Mouse (Mus musculus) limb, embryonic 10.5 days (tissue): Measurements from ENCODE around the gene Ppp1r3g. TPM values are rescaled to one million over a fixed set of nuclear protein-coding genes. Genes with fewer than 3 reads are reported as not detected.
"Not testable (repeated sequence)": the region's sequence is repeated elsewhere in the genome, so short reads cannot be mapped to it uniquely, and the experiment has no call there.

Experiments used
- DNase-seq: peaks from one replicate; pipeline ENCODE4 v3.0.0-alpha.2; 2017; ENCODE audit warnings: low spot score
- H3K27ac ChIP-seq: fragments of 300-500 bp; sonication (generic); 2 replicates; pipeline ENCODE4 v1.5.1; 2016; ENCODE audit warnings: mild to moderate bottlenecking
- H3K27me3 ChIP-seq: fragments of 300-500 bp; sonication (generic); 2 replicates; pipeline ENCODE4 v1.6.1; 2016; ENCODE audit warnings: low read depth, mild to moderate bottlenecking; ENCODE audit not compliant: poor library complexity, severe bottlenecking
- H3K36me3 ChIP-seq: fragments of 300-500 bp; sonication (generic); 2 replicates; pipeline ENCODE4 v1.6.1; 2016; ENCODE audit warnings: mild to moderate bottlenecking, moderate library complexity
- H3K4me1 ChIP-seq: fragments of 300-500 bp; sonication (generic); 2 replicates; pipeline ENCODE4 v1.6.1; 2016
- H3K4me3 ChIP-seq: fragments of 300-500 bp; sonication (generic); 2 replicates; pipeline ENCODE4 v1.5.1; 2016; ENCODE audit warnings: mild to moderate bottlenecking, moderate library complexity
- H3K9me3 ChIP-seq: fragments of 300-500 bp; sonication (generic); replicated peaks from 2 replicates; pipeline ENCODE4 v1.6.1; 2016; ENCODE audit warnings: mild to moderate bottlenecking
- WGBS: fragments of 180-500 bp; shearing (Covaris S2); methylation state at CpG from one replicate; pipeline ENCODE4 v1.1.7; 2016; 5-methylcytosine and 5-hydroxymethylcytosine counted together
- polyA plus RNA-seq: library from polyadenylated mRNA; unstranded; fragments of >200 nt; fragmentation: Nextera tagmentation; extraction: Ambion mirVana; gene quantifications from 2 replicates; pipeline ENCODE4 v1.2.1, GENCODE M21; 2016

Gene Ppp1r3g
- polyA plus RNA-seq, 1 experiment from 2014 or later = 1.4 TPM

DNA sequence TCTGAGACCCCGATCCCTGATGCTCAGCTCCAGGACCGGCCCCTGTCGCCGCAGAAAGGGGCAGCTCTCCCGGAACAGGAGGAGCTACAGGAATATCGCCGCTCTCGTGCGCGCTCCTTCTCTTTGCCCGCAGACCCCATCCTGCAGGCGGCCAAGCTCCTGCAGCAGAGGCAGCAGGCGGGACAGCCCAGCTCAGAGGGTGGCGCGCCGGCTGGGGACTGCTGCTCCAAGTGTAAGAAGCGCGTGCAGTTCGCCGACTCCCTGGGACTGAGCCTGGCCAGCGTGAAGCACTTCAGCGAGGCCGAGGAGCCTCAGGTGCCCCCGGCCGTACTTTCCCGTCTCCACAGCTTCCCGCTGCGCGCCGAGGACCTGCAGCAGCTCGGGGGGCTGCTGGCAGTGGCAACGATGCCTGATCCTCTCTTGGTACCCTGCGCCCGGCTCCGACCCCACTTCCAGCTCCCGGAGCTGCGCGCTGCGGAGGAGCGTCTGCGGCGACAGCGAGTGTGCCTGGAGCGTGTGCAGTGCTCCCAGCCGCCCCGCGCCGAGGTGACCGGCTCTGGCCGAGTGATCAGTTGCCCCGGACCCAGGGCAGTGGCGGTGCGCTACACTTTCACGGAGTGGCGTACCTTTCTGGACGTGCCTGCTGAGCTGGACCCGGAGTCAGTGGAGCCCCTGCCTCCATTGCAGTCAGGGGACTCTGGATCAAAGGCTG, 10.2 kb downstream of the Ppp1r3g start:
- H3K27ac ChIP-seq = peak overlapping the region; percentile 72
- peak overlapping the region; percentile 73 for H3K4me3 ChIP-seq
- peaks cover 40% of the 10 kb centered on the region for H3K27me3 ChIP-seq
- 0% methylated on average over 57 of the region's 57 CpGs for WGBS
- peak; percentile 77 for DNase-seq
- H3K36me3 ChIP-seq = no peaks in the 10 kb centered on the region
- peaks cover 21% of the 10 kb centered on the region for H3K4me1 ChIP-seq
- no peaks in the 10 kb centered on the region for H3K9me3 ChIP-seq

DNA sequence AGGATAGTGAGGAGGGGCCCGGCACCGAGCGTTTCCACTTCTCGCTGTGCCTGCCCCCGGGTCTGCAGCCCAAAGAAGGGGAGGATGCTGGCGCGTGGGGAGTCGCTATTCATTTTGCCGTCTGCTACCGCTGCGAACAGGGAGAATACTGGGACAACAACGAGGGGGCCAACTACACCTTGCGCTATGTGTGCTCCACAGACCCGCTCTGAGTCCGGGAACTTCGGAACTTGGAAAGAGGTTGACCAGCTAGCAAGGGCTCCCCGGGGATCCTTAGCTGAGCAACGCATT, 10.7 kb downstream of the Ppp1r3g start:
- no peaks in the 10 kb centered on the region for H3K9me3 ChIP-seq
- H3K27ac ChIP-seq = peak overlapping the region; percentile 72
- peaks cover 40% of the 10 kb centered on the region for H3K27me3 ChIP-seq
- no peaks in the 10 kb centered on the region for H3K36me3 ChIP-seq
- peaks cover 21% of the 10 kb centered on the region for H3K4me1 ChIP-seq
- under 1% methylated on average over 18 of the region's 18 CpGs for WGBS
- peak overlapping the region; percentile 73 for H3K4me3 ChIP-seq
- no peak for DNase-seq

DNA sequence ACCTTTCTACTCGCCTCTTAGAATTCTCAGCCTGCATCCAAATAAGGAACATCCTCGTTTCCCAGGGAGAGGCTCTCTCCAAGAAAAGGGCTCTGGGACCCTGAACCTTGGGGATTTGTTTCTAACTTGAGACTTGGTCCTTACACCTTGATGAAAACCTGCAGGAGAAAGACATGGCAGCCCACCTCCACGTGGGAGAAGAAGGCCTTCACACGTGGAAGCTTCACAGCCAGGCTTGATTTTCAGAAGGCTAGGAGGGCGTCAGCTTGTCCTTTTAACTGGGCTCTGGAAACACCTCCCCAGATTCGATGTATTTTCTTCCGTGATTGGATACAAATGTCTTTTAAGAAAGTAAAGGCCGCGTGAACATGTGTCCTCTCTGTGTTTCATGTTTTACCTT, 11.2 kb downstream of the Ppp1r3g start:
- DNase-seq = no peak
- Histone ChIP-seq H3K4me1 (peaks cover 21% of the 10 kb centered on the region), H3K27me3 (peaks cover 40% of the 10 kb centered on the region), H3K4me3 (peak overlapping the region; percentile 73), H3K36me3 (no peaks in the 10 kb centered on the region), H3K27ac (no peak overlapping the region), H3K9me3 (no peaks in the 10 kb centered on the region)
- 29% methylated on average over 9 of the region's 9 CpGs for WGBS

DNA sequence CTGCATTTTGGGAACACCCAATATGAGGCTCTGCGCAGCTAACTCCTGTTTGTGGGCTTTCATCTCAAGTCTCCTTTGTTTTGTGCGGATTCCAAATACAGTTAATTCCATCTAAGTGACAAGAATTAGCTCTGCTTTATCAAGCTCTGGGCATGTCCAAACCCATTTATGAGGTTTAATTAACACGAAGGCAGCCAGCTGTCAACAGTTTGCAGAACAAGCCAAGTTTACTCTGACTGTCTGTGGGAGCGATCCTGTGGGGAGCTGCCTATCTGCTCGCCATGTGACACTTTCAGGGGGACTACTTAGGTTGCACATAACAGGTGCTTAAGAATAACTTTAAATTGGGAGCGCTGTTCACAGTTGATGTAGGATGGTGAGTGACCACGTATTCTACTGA, 18.3 kb downstream of the Ppp1r3g start:
- Histone ChIP-seq H3K4me3 (no peak overlapping the region), H3K36me3 (peaks cover 4% of the 10 kb centered on the region; the same call in 1 of the 2 replicates), H3K4me1 (no peaks in the 10 kb centered on the region), H3K27me3 (no peaks in the 10 kb centered on the region), H3K27ac (no peak overlapping the region), H3K9me3 (no peaks in the 10 kb centered on the region)
- 91% methylated on average over 7 of the region's 7 CpGs for WGBS
- no peak for DNase-seq

DNA sequence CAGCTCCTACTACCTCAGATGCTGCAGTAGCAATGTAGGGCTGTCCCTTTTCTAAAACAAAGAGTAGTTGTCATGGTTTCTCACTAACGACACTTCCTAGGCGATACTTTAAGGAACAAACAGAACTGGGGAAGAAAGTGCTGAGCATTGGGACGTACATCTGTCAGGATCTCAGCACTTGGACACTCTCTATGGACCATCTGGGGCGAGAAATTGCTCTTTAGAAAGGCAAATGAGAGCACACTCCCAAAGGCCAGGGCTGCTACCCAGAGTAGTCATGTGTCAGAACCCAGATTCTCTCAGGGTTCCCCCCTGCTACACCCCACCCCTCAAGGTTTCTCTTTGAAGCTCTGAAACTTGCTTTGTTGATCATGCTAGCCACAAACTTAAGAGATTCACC, 21.8 kb downstream of the Ppp1r3g start:
- Histone ChIP-seq H3K4me1 (no peaks in the 10 kb centered on the region), H3K4me3 (no peak overlapping the region), H3K9me3 (no peaks in the 10 kb centered on the region), H3K36me3 (peaks cover 4% of the 10 kb centered on the region; the same call in 1 of the 2 replicates), H3K27me3 (no peaks in the 10 kb centered on the region), H3K27ac (no peak overlapping the region)
- WGBS = 82% methylated on average over 4 of the region's 4 CpGs
- DNase-seq = no peak

DNA sequence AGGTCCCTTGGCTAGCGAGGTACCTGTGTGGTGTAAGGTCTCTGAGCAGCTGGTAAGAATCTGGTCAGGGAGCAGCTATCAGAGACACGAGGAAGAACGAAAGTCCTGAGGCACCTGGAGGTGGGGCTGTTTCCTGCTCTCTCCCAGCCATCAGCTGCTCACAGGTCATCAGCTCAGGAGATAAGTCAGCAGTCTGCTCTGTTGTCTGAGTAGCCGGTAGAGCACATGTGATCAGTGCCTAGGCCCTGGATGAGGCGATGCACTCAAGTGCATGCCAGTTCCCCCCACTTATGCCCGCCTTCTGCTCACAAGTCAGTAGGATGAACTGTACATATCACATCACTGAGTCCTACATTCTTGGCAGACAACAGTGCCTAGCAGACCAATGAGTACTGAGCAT, 24.3 kb downstream of the Ppp1r3g start:
- WGBS = 87% methylated on average over 6 of the region's 6 CpGs
- Histone ChIP-seq H3K27me3 (no peaks in the 10 kb centered on the region), H3K27ac (no peak overlapping the region)

DNA sequence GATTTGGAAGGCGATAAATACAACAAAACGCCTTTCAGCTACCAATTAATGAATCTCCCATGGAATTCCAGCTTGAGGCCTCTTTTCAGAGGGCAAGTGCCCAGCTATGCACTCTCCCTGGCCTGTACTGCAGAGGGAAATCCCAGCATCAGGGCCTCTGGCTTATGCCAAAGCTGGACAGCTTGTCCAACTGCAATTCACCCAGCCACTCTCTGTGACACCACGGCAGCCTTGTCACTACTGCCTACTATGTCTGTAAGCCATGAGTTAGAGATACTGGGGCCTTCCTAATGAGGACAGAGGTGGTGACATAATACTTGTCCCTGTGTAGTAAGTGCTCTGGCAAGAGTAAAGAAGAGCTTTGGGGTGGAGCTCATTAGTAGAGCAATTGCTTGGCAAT, 30.7 kb downstream of the Ppp1r3g start:
- no peak for DNase-seq
- H3K4me3 ChIP-seq = no peak overlapping the region
- no peaks in the 10 kb centered on the region for H3K36me3 ChIP-seq
- peaks cover 14% of the 10 kb centered on the region for H3K4me1 ChIP-seq
- H3K27me3 ChIP-seq = no peaks in the 10 kb centered on the region
- WGBS = 73% methylated on average over 3 of the region's 3 CpGs
- no peaks in the 10 kb centered on the region for H3K9me3 ChIP-seq
- H3K27ac ChIP-seq = no peak overlapping the region

More for the DNA sequence above, 24.3 kb downstream of the Ppp1r3g start:
- Histone ChIP-seq H3K4me1 (peaks cover 5% of the 10 kb centered on the region), H3K4me3 (no peak overlapping the region), H3K36me3 (peaks cover 4% of the 10 kb centered on the region; the same call in 1 of the 2 replicates), H3K9me3 (no peaks in the 10 kb centered on the region)
- DNase-seq = no peak

DNA sequence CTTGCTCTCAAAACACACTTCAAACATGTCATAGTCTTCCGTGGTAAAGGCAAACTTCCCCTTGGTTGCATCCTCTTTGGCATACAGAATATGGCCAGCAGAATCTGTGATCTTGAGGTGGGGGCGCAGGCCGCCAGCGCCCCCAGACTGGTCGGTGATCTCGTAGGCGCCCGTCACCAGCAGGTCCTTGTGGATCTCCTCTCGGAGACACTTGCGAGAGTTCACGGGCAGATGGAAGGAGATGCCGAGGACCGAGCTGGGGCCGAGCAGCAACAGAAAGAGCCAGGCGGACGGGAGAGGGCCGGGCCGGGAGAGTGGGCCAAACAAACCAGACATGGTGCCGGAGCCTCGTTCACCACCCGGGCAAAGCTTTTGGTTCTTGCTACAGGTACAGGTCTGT, 32.5 kb downstream of the Ppp1r3g start:
- WGBS = 98% methylated on average over 21 of the region's 21 CpGs
- H3K9me3 ChIP-seq, H3K27ac ChIP-seq: not testable (repeated sequence)

DNA sequence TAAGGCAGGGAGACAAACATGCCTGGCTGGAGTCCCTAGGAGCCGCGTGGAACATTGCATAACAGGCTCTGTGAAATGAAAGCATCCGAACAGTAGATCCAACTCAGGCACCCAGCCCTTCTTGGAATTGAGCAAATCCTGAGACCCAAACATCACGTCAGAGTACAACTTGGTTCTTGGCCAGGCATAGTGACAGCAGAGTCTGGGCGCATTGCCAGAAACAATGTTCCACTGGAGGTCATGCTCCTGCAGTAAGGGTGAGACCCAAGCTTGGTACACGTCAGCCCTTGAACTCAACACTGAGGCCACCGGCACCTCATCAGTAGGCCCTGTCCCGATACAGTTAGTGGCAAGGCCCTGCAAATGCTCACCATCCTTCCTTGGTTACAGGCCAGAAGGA, 35.4 kb downstream of the Ppp1r3g start:
- no peak overlapping the region for H3K27ac ChIP-seq
- 96% methylated on average over 8 of the region's 8 CpGs for WGBS
- H3K27me3 ChIP-seq = no peaks in the 10 kb centered on the region
- H3K4me3 ChIP-seq = no peak overlapping the region
- DNase-seq = no peak
- peaks cover 4% of the 10 kb centered on the region; the same call in 1 of the 2 replicates for H3K4me1 ChIP-seq
- H3K36me3 ChIP-seq = no peaks in the 10 kb centered on the region
- no peaks in the 10 kb centered on the region for H3K9me3 ChIP-seq

More for the DNA sequence above, 32.5 kb downstream of the Ppp1r3g start:
- H3K27me3 ChIP-seq, DNase-seq, H3K4me3 ChIP-seq, H3K36me3 ChIP-seq: not testable (repeated sequence)
- H3K4me1 ChIP-seq = peaks cover 14% of the 10 kb centered on the region

DNA sequence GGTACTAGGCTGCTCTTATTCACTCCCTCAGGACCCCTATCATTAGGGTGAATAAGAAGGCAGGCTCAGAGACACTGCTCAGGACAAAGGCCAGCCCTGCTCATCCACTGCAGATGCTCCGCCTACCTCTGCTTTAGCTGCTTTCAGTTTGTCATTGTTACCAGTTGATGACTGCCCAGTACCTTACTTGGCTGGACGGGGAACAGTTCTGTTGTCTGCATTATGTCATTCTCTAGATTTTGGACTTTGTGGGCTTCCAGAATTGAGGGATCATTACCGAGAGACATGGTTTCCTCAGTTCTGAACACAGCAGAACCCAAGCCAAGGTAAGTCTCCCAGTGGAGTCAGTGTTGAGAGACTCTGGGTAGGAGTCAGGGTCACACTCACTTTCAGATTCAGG, 36.6 kb downstream of the Ppp1r3g start:
- Histone ChIP-seq H3K4me1 (no peaks in the 10 kb centered on the region), H3K9me3 (no peaks in the 10 kb centered on the region), H3K27ac (no peak overlapping the region), H3K36me3 (no peaks in the 10 kb centered on the region), H3K27me3 (no peaks in the 10 kb centered on the region), H3K4me3 (no peak overlapping the region)
- DNase-seq = no peak
- WGBS = 82% methylated on average over 3 of the region's 3 CpGs

DNA sequence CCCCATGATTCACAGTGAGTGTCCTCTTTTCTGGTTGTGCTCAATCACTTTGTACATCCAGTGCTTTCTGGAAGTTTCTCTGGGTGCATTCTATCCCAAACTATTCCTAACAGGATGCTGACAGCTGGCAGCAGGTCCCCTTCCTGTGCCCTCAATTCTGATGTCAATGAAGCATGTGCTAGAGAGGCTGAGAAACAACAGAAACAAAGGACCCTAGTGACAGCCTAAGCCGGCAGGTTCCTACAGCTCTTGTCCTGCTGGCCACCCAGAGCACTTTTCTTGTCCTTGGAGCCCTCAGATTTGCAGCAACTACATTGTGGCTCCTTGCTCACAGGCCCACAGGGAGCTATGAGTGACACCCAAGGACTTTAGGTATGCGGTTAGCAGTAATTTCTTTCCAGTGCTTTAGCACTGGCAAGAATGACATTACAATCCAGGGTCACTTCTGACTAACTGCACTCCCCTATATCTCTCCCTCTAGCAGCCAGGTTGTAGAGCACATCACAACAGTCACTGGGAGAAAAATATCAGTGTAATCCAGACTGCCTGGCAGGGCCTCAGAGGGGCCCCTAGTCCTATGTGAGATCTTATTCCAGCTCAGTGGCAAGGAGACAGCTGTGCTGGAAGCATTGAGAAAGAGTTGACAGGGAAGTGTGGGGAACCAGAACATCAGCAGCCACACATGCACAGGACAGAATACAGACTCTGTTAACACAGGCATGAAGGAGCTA, 37.2 kb downstream of the Ppp1r3g start:
- H3K9me3 ChIP-seq = no peaks in the 10 kb centered on the region
- H3K4me3 ChIP-seq = no peak overlapping the region
- H3K36me3 ChIP-seq = no peaks in the 10 kb centered on the region
- DNase-seq = no peak
- WGBS = 84% methylated on average over 2 of the region's 2 CpGs
- no peaks in the 10 kb centered on the region for H3K4me1 ChIP-seq
- H3K27me3 ChIP-seq = no peaks in the 10 kb centered on the region
- H3K27ac ChIP-seq = no peak overlapping the region

DNA sequence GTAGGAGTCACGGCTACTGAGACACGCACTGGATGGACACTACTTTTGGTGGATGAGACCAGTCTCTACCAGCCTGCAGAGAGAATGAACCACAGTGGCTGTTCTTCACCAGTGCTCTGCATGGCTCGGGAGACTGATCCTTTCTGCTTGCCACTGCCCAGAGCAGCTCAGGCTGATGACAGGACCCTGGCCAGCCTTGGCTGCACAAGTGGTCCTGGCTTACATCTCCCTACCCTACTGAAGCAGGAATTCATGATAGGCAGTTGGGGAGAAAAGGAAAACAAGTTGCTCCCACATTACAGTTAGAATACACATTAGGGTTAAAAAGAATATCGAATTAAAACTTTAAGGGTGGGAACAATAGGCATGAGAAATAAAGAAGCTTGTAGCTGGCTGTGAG, 39.0 kb downstream of the Ppp1r3g start:
- DNase-seq = no peak
- H3K36me3 ChIP-seq = no peaks in the 10 kb centered on the region
- H3K4me1 ChIP-seq = no peaks in the 10 kb centered on the region; the same call in 1 of the 2 replicates
- no peaks in the 10 kb centered on the region for H3K27me3 ChIP-seq
- no peak overlapping the region for H3K4me3 ChIP-seq
- no peaks in the 10 kb centered on the region for H3K9me3 ChIP-seq
- no peak overlapping the region for H3K27ac ChIP-seq
- 91% methylated on average over 4 of the region's 4 CpGs for WGBS

DNA sequence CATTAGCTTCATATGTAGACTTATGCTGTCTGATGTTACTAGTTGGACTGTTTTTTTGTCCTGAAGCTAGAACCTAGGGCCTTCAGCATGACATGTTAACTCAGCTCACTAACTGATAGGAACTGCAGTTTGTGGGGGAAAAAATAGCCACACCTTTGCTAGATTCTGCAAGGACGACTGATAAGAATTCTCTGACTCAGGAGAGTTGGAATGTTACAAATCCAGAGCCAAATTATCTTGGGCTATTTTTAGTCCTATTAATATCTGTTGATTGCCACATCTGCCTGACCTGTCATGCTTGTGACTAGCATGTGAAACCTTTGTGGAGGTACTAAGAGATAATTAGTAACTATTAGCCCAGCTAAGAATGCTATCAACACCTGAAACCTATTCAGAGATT, 42.2 kb downstream of the Ppp1r3g start:
- Histone ChIP-seq H3K27ac (no peak overlapping the region), H3K27me3 (no peaks in the 10 kb centered on the region), H3K36me3 (no peaks in the 10 kb centered on the region), H3K9me3 (no peaks in the 10 kb centered on the region), H3K4me3 (no peak overlapping the region), H3K4me1 (no peaks in the 10 kb centered on the region; the same call in 1 of the 2 replicates)
- WGBS = 80% methylated on average over 1 of the region's 1 CpGs
- DNase-seq = no peak
